ENCODE assay signal across 8 mouse cellular contexts in genomic region chr9:20493281-20493680, GRCm38 (mm10). TPM values are rescaled to one million over a fixed set of nuclear protein-coding genes. Genes with fewer than 3 reads are reported as not detected.
DNase-seq lines count a peak whose midpoint lies in the region; ATAC-seq and TF ChIP-seq lines count a peak whose summit lies in the region.

No protein-coding gene starts in this region.

- H3K27ac ChIP-seq in kidney, embryonic 16.5 days (ENCODE audit: low read length): peak overlapping the region; percentile 95
- peak overlapping the region; percentile 97 for H3K27ac ChIP-seq in hindbrain, embryonic 12.5 days

- ATAC-seq in kidney, embryonic 16.5 days (ENCODE audit: low FRiP score, low TSS enrichment): no peak; the same call in 1 of the 2 replicates
- ATAC-seq in hindbrain, embryonic 12.5 days (ENCODE audit: low FRiP score): no peak

- DNase-seq in kidney, postnatal 10 days: no peak
- DNase-seq in embryo, embryonic 10.5 days (ENCODE audit: low spot score): peak; percentile 29
- DNase-seq in lung, postnatal 10 days: peak; percentile 6
- DNase-seq in thymus, postnatal 4 days: peak; percentile 9
- DNase-seq in spleen, postnatal 14 days (ENCODE audit: low spot score in 2 of 2): no peak

- peaks cover 23% of the 10 kb centered on the region for H3K4me1 ChIP-seq in kidney, embryonic 16.5 days (ENCODE audit: insufficient read depth, low read length)
- H3K4me1 ChIP-seq in E14TG2a.4 (replicated peaks; ENCODE audit: low read depth, low read length): peaks cover 20% of the 10 kb centered on the region
- H3K4me1 ChIP-seq in hindbrain, embryonic 12.5 days: peaks cover 28% of the 10 kb centered on the region

- no peaks in the 10 kb centered on the region for H3K27me3 ChIP-seq in kidney, embryonic 16.5 days (ENCODE audit: insufficient read depth, low read length)
- no peaks in the 10 kb centered on the region for H3K27me3 ChIP-seq in E14TG2a.4 (ENCODE audit: insufficient read depth, low read length)
- H3K27me3 ChIP-seq in hindbrain, embryonic 12.5 days: no peaks in the 10 kb centered on the region

- WGBS in kidney, embryonic 16.5 days: 6% methylated on average over 9 of the region's 9 CpGs
- WGBS in hindbrain, embryonic 12.5 days: 9% methylated on average over 9 of the region's 9 CpGs

- H3K9ac ChIP-seq in kidney, embryonic 16.5 days (replicated peaks; ENCODE audit: low read length): peak overlapping the region; percentile 91
- peak overlapping the region; percentile 89 for H3K9ac ChIP-seq in hindbrain, embryonic 12.5 days

- peak overlapping the region; percentile 81 for H3K4me3 ChIP-seq in kidney, embryonic 16.5 days (ENCODE audit: low read length)
- peak overlapping the region; percentile 96 for H3K4me3 ChIP-seq in E14TG2a.4 (replicated peaks; ENCODE audit: low read length)
- H3K4me3 ChIP-seq in hindbrain, embryonic 12.5 days: peak overlapping the region; percentile 88

- H3K9me3 ChIP-seq in kidney, embryonic 16.5 days (ENCODE audit: low read length): no peaks in the 10 kb centered on the region
- H3K9me3 ChIP-seq in E14TG2a.4 (ENCODE audit: low read length): no peaks in the 10 kb centered on the region
- no peaks in the 10 kb centered on the region for H3K9me3 ChIP-seq in hindbrain, embryonic 12.5 days (replicated peaks)

- peaks cover 30% of the 10 kb centered on the region for H3K36me3 ChIP-seq in kidney, embryonic 16.5 days (ENCODE audit: insufficient read depth, low read length)
- peaks cover 51% of the 10 kb centered on the region for H3K36me3 ChIP-seq in E14TG2a.4 (ENCODE audit: insufficient read depth, low read length)
- H3K36me3 ChIP-seq in hindbrain, embryonic 12.5 days: peaks cover 25% of the 10 kb centered on the region

- H3K4me2 ChIP-seq in kidney, embryonic 16.5 days (replicated peaks; ENCODE audit: low read depth, low read length): peak overlapping the region; percentile 71
- H3K4me2 ChIP-seq in hindbrain, embryonic 12.5 days (replicated peaks): peak overlapping the region; percentile 81

- no peak for TF ChIP-seq CTCF in E14TG2a.4 (conservative IDR thresholded peaks at IDR 0.05; ENCODE audit: low read length)

RNA-seq across cellular contexts. Expression of gene Zfp426, which starts 0.7 kb away (rescaled TPM):
- polyA plus RNA-seq in kidney, embryonic 16.5 days (2015; fragmentation: Nextera tagmentation; extraction: Ambion mirVana): 23.1 and 26.7 TPM in 2 replicates
- polyA plus RNA-seq in hindbrain, embryonic 12.5 days (2016; fragmentation: Nextera tagmentation; extraction: Ambion mirVana): 29.7 and 30.6 TPM in 2 replicates

RNA-seq across cellular contexts. Expression of gene Zfp266, which starts 27.9 kb away (rescaled TPM):
- 98.3 and 108 TPM in 2 replicates for polyA plus RNA-seq in kidney, embryonic 16.5 days (2015; fragmentation: Nextera tagmentation; extraction: Ambion mirVana)
- polyA plus RNA-seq in hindbrain, embryonic 12.5 days (2016; fragmentation: Nextera tagmentation; extraction: Ambion mirVana): 151 and 155 TPM in 2 replicates

RNA-seq across cellular contexts. Expression of gene Zfp26, which starts 33.3 kb away (rescaled TPM):
- 20.1 and 20.8 TPM in 2 replicates for polyA plus RNA-seq in kidney, embryonic 16.5 days (2015; fragmentation: Nextera tagmentation; extraction: Ambion mirVana)
- polyA plus RNA-seq in hindbrain, embryonic 12.5 days (2016; fragmentation: Nextera tagmentation; extraction: Ambion mirVana): 31.2 and 33.6 TPM in 2 replicates

Comparison
In these comparisons a context has a peak if more than half of its experiments do, and no peak if none do; other contexts are left out.
1. DNase-seq: peak in embryo, embryonic 10.5 days (single experiment), lung, postnatal 10 days (single experiment) and thymus, postnatal 4 days (single experiment); none in kidney, postnatal 10 days (single experiment) and spleen, postnatal 14 days (0 of 2).
2. Peak in every context shown above with its lines, with median percentiles within 50 percentile points of each other: H3K4me3 ChIP-seq.